Mouse (Mus musculus) myocyte (in vitro differentiated cells): ENCODE results near the gene Upp2.

Experiments
- CEBPB ChIP-seq: IDR thresholded peaks from 2 replicates; pipeline ENCODE4 v1.6.1; 2011; ENCODE audit warnings: mild to moderate bottlenecking, moderate library complexity; ENCODE audit not compliant: poor library complexity, insufficient read depth, severe bottlenecking
- MAX ChIP-seq: IDR thresholded peaks from one replicate; pipeline ENCODE4 v1.6.1; 2011; ENCODE audit warnings: low read depth, mild to moderate bottlenecking, control low read depth
- MYOD1 ChIP-seq, 3 experiments: IDR thresholded peaks; one replicate each; pipeline ENCODE4 v1.6.1; 2011; ENCODE audit warnings: control low read depth in 2 of 3, low read depth in 2 of 3, mild to moderate bottlenecking in 2 of 3, moderate library complexity in 1 of 3; ENCODE audit not compliant: insufficient read length in 2 of 3, control insufficient read depth in 1 of 3
- MYOG ChIP-seq, 3 experiments: IDR thresholded peaks; one replicate each; pipeline ENCODE4 v1.6.1; 2011; ENCODE audit warnings: control low read depth in 2 of 3, low read depth in 2 of 3, mild to moderate bottlenecking in 2 of 3; ENCODE audit not compliant: insufficient read length in 2 of 3, control insufficient read depth in 1 of 3, insufficient read depth in 1 of 3
- POLR2A ChIP-seq: IDR thresholded peaks from one replicate; pipeline ENCODE4 v1.6.1; 2011; ENCODE audit warnings: low read depth, mild to moderate bottlenecking, control low read depth, moderate library complexity; ENCODE audit not compliant: insufficient read length
- POLR2AphosphoS2 ChIP-seq: IDR thresholded peaks from one replicate; pipeline ENCODE4 v1.6.1; 2011; ENCODE audit warnings: low read depth, control low read depth; ENCODE audit not compliant: insufficient read length
- TCF12 ChIP-seq: IDR thresholded peaks from one replicate; pipeline ENCODE4 v1.6.1; 2011; ENCODE audit warnings: mild to moderate bottlenecking, control low read depth; ENCODE audit not compliant: poor library complexity, insufficient read depth, severe bottlenecking

DNA sequence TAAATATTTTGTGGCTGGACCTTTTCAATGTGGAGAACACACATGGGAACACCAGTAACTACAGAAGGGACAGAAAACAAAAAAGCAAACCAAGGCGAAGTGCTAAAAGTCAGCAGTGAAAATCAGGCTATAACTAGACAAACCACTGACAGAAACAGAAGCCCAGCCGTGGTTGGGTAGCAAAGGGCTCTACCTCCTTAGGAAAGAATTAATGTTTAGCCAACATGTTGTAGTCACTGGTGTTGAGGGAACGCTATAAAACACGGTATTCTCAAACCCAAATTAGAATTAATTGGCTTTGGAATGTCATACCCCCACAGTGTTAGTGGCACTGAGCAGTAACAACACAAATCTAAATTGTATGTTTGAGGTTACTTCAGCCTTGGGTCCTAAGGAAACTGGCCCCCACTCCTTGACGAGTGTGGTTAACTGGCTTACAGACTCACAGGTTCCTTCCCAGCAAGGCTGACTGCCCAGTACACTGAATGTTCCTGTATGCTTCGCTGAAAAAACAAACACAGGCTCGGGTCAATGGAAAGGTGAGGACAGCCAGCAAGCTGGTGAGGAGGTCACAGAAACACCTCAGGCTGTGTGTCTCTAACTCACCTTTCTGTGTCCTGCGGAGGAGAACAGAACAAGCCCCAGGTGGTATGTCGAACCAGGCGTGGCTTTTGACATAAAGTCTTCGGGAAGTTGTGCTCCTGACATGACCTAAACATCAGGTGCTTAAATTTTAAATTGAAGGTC, 180.6 kb downstream of the Upp2 start:
- TF ChIP-seq MAX (no peak), POLR2A (no peak), MYOG (IDR thresholded peaks at IDR 0.05; ENCODE audit: control insufficient read depth in 1 of 3, insufficient read depth in 1 of 3, insufficient read length in 2 of 3, low read depth in 2 of 3) (no peak), MYOD1 (IDR thresholded peaks at IDR 0.05; ENCODE audit: control insufficient read depth in 1 of 3, insufficient read length in 2 of 3, low read depth in 2 of 3) (no peak), TCF12 (no peak), POLR2AphosphoS2 (no peak), CEBPB (no peak)
